Mouse (Mus musculus): ENCODE data around the gene Hephl1.

Gene Hephl1

GRCm38 (mm10) chr9:15060026-15060425 lies 51.9 kb downstream of the Hephl1 start:
- no peak for DNase-seq (ENCODE audit: low spot score)

GRCm38 (mm10) chr9:15045740-15046139 lies 66.2 kb downstream of the Hephl1 start:
- DNase-seq (ENCODE audit: low spot score), result no peak

DNA sequence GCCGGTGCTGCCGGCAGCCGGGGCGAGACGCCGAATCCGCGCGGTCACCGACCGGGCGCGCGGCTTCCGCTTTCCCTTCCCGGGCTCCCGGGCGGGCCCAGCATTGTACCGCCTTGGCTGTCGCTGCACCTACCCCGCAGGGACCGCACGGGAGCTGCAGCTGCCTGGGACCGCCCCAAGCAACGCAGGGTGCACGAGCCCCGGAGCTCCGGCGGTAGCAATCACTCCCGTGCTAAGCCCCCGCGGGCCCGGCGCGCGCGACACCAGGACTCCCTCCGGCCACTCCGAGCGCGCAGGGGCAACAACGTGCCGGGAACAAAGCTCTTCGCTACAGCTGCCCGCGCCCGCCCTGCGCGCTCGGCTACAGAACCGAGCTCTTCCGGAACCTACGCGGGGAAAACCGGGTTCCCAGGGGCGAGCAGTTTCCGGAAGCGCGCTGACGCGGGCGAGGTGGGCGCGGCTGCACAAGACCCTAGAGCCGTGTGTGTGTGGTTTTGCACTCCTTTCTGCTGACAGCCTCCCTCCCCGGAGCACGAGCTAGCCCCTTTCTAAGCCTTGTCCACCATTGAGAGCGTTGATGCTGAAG lies 66.7 kb downstream of the Hephl1 start, which contains the start of gene Panx1:
Gene Panx1 (minus strand): TSS at position 395 of the 586 bp plus-strand sequence.
- DNase-seq (ENCODE audit: low spot score), result peak; percentile 81

GRCm38 (mm10) chr9:15044391-15045083 lies 67.4 kb downstream of the Hephl1 start:
- DNase-seq (ENCODE audit: low spot score), result peak; percentile 55

GRCm38 (mm10) chr9:15041556-15041955 lies 70.4 kb downstream of the Hephl1 start:
- no peak for DNase-seq (ENCODE audit: low spot score)

- DNase-seq (ENCODE audit: low spot score), result no peak
These were observed 72.1 kb downstream of the Hephl1 start for GRCm38 (mm10) chr9:15039848-15040247.

- peak; percentile 23 for DNase-seq (ENCODE audit: low spot score)
These were observed 74.2 kb downstream of the Hephl1 start for GRCm38 (mm10) chr9:15037704-15038103.

GRCm38 (mm10) chr9:15037237-15037636 lies 74.7 kb downstream of the Hephl1 start:
- DNase-seq (ENCODE audit: low spot score), result no peak

- DNase-seq (ENCODE audit: low spot score), result peak; percentile 63
These were observed 75.1 kb downstream of the Hephl1 start for GRCm38 (mm10) chr9:15036807-15037206.

GRCm38 (mm10) chr9:15036405-15036804 lies 75.5 kb downstream of the Hephl1 start:
- DNase-seq (ENCODE audit: low spot score), result no peak

DNA sequence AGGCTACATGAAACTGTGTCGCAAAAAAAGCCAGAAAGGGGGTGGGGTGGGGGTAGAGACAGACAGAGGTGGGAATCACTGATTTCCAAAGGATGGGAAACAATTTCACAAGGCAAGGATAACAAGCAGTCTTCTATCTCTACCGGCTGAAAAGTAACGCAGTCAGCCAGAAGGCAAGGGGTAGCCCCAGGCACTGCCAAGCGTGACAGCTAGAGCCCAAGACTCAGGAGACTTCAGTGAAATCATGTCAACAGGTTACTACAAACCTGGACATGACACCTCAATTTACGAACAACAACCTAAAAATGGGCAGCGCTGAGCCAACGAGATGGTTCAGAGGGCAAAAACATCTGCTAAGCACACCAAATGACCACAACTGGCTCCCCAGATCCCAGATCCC lies 75.9 kb downstream of the Hephl1 start:
- no peak for DNase-seq (ENCODE audit: low spot score)

GRCm38 (mm10) chr9:15034546-15035273 lies 77.2 kb downstream of the Hephl1 start:
- DNase-seq (ENCODE audit: low spot score), result no peak

GRCm38 (mm10) chr9:15033568-15034160 lies 78.2 kb downstream of the Hephl1 start:
- peak; percentile 60 for DNase-seq (ENCODE audit: low spot score)

- no peak for DNase-seq (ENCODE audit: low spot score)
These were observed 79.1 kb downstream of the Hephl1 start for GRCm38 (mm10) chr9:15032797-15033196.

DNA sequence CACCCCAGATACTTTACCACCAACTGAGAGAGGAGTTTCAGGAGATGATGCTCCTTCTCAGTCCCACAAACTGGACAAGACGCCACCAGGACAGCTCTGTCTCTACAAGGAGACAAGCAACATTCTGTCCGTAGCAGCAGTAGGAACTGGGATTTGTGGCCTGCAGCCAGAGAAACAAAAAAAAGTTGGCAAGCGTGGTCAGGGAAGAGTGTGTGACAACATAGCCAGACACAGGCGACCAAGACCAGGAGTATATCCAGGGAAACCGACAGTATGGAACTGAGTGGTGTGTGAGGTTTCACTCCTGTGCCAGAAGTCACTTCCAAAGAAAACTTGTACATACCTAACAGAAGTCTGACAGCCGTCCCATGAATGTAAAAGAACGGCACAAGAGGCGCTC lies 81.1 kb downstream of the Hephl1 start:
- DNase-seq (ENCODE audit: low spot score), result no peak

GRCm38 (mm10) chr9:15029025-15029727 lies 82.7 kb downstream of the Hephl1 start:
- DNase-seq (ENCODE audit: low spot score), result peak; percentile 78

DNA sequence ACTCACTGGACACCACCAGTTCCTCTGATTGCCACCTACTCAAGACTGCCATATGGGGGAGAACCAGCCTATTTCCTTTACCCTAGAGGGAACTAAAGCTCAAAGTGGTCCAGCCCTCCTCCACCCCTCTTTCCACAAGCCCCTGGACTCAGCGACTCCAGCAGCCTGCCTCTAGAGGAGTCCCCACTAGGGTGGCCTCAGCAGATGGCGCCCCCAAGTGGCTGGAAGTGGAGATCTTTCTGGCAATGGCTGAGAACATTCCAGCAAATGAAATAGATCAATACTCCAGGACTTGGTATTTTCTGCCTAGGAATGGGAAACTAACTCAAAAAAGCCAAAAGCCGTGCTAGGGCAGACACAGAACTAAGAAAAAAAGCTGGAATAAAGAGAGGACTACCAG lies 84.2 kb downstream of the Hephl1 start:
- DNase-seq (ENCODE audit: low spot score), result no peak

DNA sequence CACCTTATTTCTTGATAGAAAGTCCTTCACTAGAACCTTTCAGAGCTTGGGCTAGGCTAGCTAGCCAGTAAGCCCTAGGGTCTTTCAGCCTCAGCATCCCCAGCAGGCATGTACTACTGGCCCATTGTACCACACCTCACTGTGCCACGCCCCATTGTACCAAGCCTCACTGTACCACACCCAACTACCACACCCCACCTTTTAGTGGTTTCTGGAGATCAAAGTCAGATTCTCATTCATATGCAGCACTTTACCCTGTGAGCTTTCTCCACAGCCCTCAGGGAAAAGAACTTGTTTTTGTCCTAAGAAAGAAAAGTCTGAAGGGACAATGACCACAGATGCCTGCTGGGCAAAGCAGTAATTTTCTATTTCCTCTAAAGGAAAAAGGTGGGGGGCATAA lies 88.9 kb downstream of the Hephl1 start:
- no peak for DNase-seq (ENCODE audit: low spot score)

DNA sequence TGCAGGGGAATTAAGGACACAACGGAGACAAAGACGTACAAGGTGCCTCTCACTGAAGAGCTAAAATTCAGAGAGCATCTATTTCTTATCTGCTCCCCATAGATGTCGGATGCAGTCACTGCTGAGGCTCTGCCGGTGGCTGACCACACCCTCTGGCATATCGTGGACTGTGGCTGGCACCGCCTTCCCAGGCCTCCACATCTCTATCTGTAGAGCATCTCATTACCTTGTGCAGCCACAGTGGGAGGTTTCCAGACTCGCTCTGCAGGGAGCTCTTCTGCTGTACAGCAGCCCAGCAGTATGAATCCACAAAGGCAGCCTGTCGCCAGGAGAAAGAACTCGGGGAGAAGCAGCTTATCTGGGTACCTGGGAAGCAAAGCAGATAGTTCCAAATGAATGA lies 90.8 kb downstream of the Hephl1 start:
- DNase-seq (ENCODE audit: low spot score), result no peak

DNA sequence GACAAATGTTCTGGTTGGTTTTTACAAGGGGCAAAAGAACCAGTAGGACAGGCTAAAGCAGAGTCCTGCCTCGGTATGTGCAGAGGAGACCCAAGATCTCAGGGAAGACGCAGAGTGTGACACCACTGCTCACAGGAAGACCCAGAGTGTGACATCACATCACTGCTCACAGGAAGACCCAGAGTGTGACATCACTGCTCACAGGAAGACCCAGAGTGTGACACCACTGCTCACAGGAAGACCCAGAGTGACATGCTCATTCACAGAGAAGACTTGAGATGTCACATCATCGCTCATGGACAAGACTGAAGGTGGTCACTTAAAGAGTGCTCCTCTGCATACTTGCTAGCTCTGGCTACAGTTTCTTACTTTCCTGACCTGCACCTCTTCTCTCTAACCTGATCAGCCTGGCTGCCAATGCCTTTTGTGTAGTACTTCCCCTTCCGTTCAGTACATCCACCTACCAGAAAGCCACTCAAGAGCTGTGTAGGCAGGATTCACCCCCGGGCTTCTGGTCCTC lies 91.3 kb downstream of the Hephl1 start:
- no peak for DNase-seq (ENCODE audit: low spot score)

GRCm38 (mm10) chr9:15018756-15019131 lies 93.2 kb downstream of the Hephl1 start:
- DNase-seq (ENCODE audit: low spot score), result no peak

Measured in retina, embryonic 14.5 days (tissue).